Mouse (Mus musculus): ENCODE measurements around the gene Tagln3.

DNA sequence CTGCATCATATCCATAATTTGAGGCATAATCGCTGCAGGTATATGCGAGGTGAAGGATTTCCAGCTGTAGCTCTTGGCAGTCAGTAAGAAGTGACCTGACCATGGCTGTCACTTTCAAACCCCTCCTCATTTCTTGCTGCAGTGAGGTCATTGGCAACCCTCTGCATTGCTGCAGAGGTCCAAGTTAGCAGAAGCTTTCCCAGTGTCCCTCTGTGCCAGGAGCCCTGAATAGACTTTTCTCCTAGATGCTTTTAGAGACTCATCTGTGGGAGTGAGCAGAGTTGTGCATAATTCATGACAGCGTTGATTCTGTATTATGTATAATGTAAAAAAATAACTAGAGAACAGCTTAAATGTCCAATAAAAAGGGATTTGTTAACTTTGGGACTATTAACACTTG, 39.1 kb downstream of the Tagln3 start:
- TF ChIP-seq EP300 (IDR thresholded peaks at IDR 0.05; ENCODE audit: low read depth), result no peak
- TF ChIP-seq CTCF (IDR thresholded peaks at IDR 0.05; ENCODE audit: low read depth), result no peak
